Mouse (Mus musculus): ENCODE data around the gene Akap8l.

- TF ChIP-seq CTCF (IDR thresholded peaks at IDR 0.05; ENCODE audit: insufficient read depth, low read depth, low read length) (no peak), POLR2A (IDR thresholded peaks at IDR 0.05; ENCODE audit: insufficient read depth, low read depth, low read length) (no peak)
Measured at GRCm38 (mm10) chr17:32313892-32314291, 36.5 kb downstream of the Akap8l start.

All from olfactory bulb, adult 2 months (tissue).